Mouse (Mus musculus) forebrain, embryonic 12.5 days (tissue): ENCODE results near the gene Bicra. TPM values are rescaled to one million over a fixed set of nuclear protein-coding genes. Genes with fewer than 3 reads are reported as not detected.

ENCODE experiments used
- ATAC-seq: fragments of 200-750 bp; cut with Nextera tagmentation; 2 replicates; pipeline ENCODE4 v1.8.0; 2017; ENCODE audit warnings: moderate TSS enrichment; ENCODE audit not compliant: low FRiP score
- H3K27ac ChIP-seq: fragments of 300-500 bp; sonication (generic); 2 replicates; pipeline ENCODE4 v1.5.1; 2016; ENCODE audit warnings: mild to moderate bottlenecking
- H3K27me3 ChIP-seq: fragments of 300-500 bp; sonication (generic); 2 replicates; pipeline ENCODE4 v1.6.1; 2016; ENCODE audit warnings: mild to moderate bottlenecking
- H3K36me3 ChIP-seq: fragments of 300-500 bp; sonication (generic); replicated peaks from 2 replicates; pipeline ENCODE4 v1.6.1; 2016; ENCODE audit warnings: mild to moderate bottlenecking
- H3K4me1 ChIP-seq: fragments of 300-500 bp; sonication (generic); 2 replicates; pipeline ENCODE4 v1.6.1; 2016
- H3K4me2 ChIP-seq: fragments of 300-500 bp; sonication (generic); 2 replicates; pipeline ENCODE4 v1.6.1; 2016; ENCODE audit warnings: mild to moderate bottlenecking, moderate library complexity
- H3K4me3 ChIP-seq: fragments of 300-500 bp; sonication (generic); replicated peaks from 2 replicates; pipeline ENCODE4 v1.5.1; 2016; ENCODE audit warnings: mild to moderate bottlenecking
- H3K9ac ChIP-seq: fragments of 300-500 bp; sonication (generic); 2 replicates; pipeline ENCODE4 v1.6.1; 2016; ENCODE audit warnings: mild to moderate bottlenecking
- H3K9me3 ChIP-seq: fragments of 300-500 bp; sonication (generic); 2 replicates; pipeline ENCODE4 v1.6.1; 2016
- WGBS: fragments of 180-500 bp; shearing (Covaris S2); methylation state at CpG from one replicate; pipeline ENCODE4 v1.1.7; 2016; 5-methylcytosine and 5-hydroxymethylcytosine counted together
- polyA plus RNA-seq: library from polyadenylated mRNA; unstranded; fragments of >200 nt; fragmentation: Nextera tagmentation; extraction: Ambion mirVana; gene quantifications from 2 replicates; pipeline ENCODE4 v1.2.1, GENCODE M21; 2016

Gene Bicra
- polyA plus RNA-seq, 1 experiment from 2014 or later = 9.5 TPM

- no peaks in the 10 kb centered on the region for H3K27me3 ChIP-seq
- peaks cover 14% of the 10 kb centered on the region; the same call in 1 of the 2 replicates for H3K36me3 ChIP-seq
- WGBS = 86% methylated on average over 7 of the region's 7 CpGs
- no peak overlapping the region for H3K4me2 ChIP-seq
- H3K9ac ChIP-seq = no peak overlapping the region
- H3K4me3 ChIP-seq = no peak overlapping the region
- peaks cover 8% of the 10 kb centered on the region for H3K4me1 ChIP-seq
- H3K9me3 ChIP-seq = no peaks in the 10 kb centered on the region
- no peak for ATAC-seq
- no peak overlapping the region for H3K27ac ChIP-seq
Measured at GRCm38 (mm10) chr7:16009636-16010035, 38.1 kb downstream of the Bicra start.

GRCm38 (mm10) chr7:16005020-16005419 lies 42.7 kb downstream of the Bicra start:
- Histone ChIP-seq H3K9me3 (no peaks in the 10 kb centered on the region), H3K27ac (no peak overlapping the region), H3K9ac (no peak overlapping the region), H3K4me2 (no peak overlapping the region), H3K36me3 (0 out of 2 replicates have a peak, but pooled peaks cover 4% of the 10 kb centered on the region), H3K4me1 (peaks cover 12% of the 10 kb centered on the region), H3K27me3 (no peaks in the 10 kb centered on the region), H3K4me3 (no peak overlapping the region)
- ATAC-seq = no peak
- 82% methylated on average over 3 of the region's 3 CpGs for WGBS

- Histone ChIP-seq H3K9me3 (peaks cover 2% of the 10 kb centered on the region; the same call in 1 of the 2 replicates), H3K4me2 (no peak overlapping the region), H3K4me3 (no peak overlapping the region), H3K27ac (no peak overlapping the region), H3K9ac (no peak overlapping the region), H3K4me1 (peaks cover 12% of the 10 kb centered on the region), H3K27me3 (no peaks in the 10 kb centered on the region), H3K36me3 (peaks cover 6% of the 10 kb centered on the region)
- no peak for ATAC-seq
- WGBS = 49% methylated on average over 12 of the region's 12 CpGs
Measured at GRCm38 (mm10) chr7:16004177-16004856, 43.4 kb downstream of the Bicra start.

- Histone ChIP-seq H3K27me3 (no peaks in the 10 kb centered on the region), H3K36me3 (peaks cover 13% of the 10 kb centered on the region), H3K27ac (no peak overlapping the region), H3K4me3 (no peak overlapping the region), H3K9me3 (peaks cover 4% of the 10 kb centered on the region; the same call in 1 of the 2 replicates), H3K9ac (no peak overlapping the region), H3K4me2 (no peak overlapping the region), H3K4me1 (peaks cover 12% of the 10 kb centered on the region)
- ATAC-seq = no peak
- 91% methylated on average over 4 of the region's 4 CpGs for WGBS
Measured at GRCm38 (mm10) chr7:16003032-16003431, 44.7 kb downstream of the Bicra start.

GRCm38 (mm10) chr7:16002171-16002570 lies 45.5 kb downstream of the Bicra start:
- H3K36me3 ChIP-seq = peaks cover 22% of the 10 kb centered on the region
- no peak for ATAC-seq
- no peak overlapping the region for H3K27ac ChIP-seq
- peaks cover 12% of the 10 kb centered on the region for H3K4me1 ChIP-seq
- H3K9ac ChIP-seq = no peak overlapping the region
- H3K4me2 ChIP-seq = no peak overlapping the region
- no peaks in the 10 kb centered on the region for H3K27me3 ChIP-seq
- WGBS = 90% methylated on average over 5 of the region's 5 CpGs
- H3K4me3 ChIP-seq = no peak overlapping the region
- peaks cover 4% of the 10 kb centered on the region; the same call in 1 of the 2 replicates for H3K9me3 ChIP-seq

GRCm38 (mm10) chr7:16001691-16002090 lies 46.0 kb downstream of the Bicra start:
- Histone ChIP-seq H3K4me2 (no peak overlapping the region), H3K4me3 (no peak overlapping the region), H3K4me1 (peaks cover 12% of the 10 kb centered on the region), H3K27ac (no peak overlapping the region), H3K36me3 (peaks cover 27% of the 10 kb centered on the region), H3K27me3 (no peaks in the 10 kb centered on the region), H3K9me3 (peaks cover 4% of the 10 kb centered on the region; the same call in 1 of the 2 replicates), H3K9ac (no peak overlapping the region)
- no peak for ATAC-seq
- 83% methylated on average over 1 of the region's 1 CpGs for WGBS

GRCm38 (mm10) chr7:15993789-15994188 lies 53.9 kb downstream of the Bicra start:
- ATAC-seq = no peak
- Histone ChIP-seq H3K9me3 (no peaks in the 10 kb centered on the region), H3K4me1 (no peaks in the 10 kb centered on the region), H3K27me3 (no peaks in the 10 kb centered on the region), H3K4me3 (no peak overlapping the region), H3K27ac (no peak overlapping the region), H3K36me3 (peaks cover 78% of the 10 kb centered on the region), H3K4me2 (no peak overlapping the region), H3K9ac (no peak overlapping the region)
- whole genome bisulfite sequencing = 93% methylated on average over 4 of the region's 4 CpGs

GRCm38 (mm10) chr7:15993152-15993551 lies 54.6 kb downstream of the Bicra start:
- H3K27ac ChIP-seq = no peak overlapping the region
- no peak overlapping the region for H3K4me2 ChIP-seq
- H3K9me3 ChIP-seq = no peaks in the 10 kb centered on the region
- H3K4me1 ChIP-seq = no peaks in the 10 kb centered on the region
- 89% methylated on average over 3 of the region's 3 CpGs for whole genome bisulfite sequencing
- peaks cover 82% of the 10 kb centered on the region for H3K36me3 ChIP-seq
- no peak overlapping the region for H3K9ac ChIP-seq
- no peak for ATAC-seq
- H3K4me3 ChIP-seq = no peak overlapping the region
- no peaks in the 10 kb centered on the region for H3K27me3 ChIP-seq

GRCm38 (mm10) chr7:15991764-15992163 lies 56.0 kb downstream of the Bicra start:
- 94% methylated on average over 3 of the region's 3 CpGs for WGBS
- H3K27me3 ChIP-seq = no peaks in the 10 kb centered on the region
- peaks cover 82% of the 10 kb centered on the region for H3K36me3 ChIP-seq
- no peak overlapping the region for H3K4me2 ChIP-seq
- H3K27ac ChIP-seq = no peak overlapping the region
- H3K4me3 ChIP-seq = no peak overlapping the region
- H3K9me3 ChIP-seq = no peaks in the 10 kb centered on the region
- no peaks in the 10 kb centered on the region for H3K4me1 ChIP-seq
- no peak for ATAC-seq
- no peak overlapping the region for H3K9ac ChIP-seq

- H3K4me2 ChIP-seq = no peak overlapping the region
- H3K27ac ChIP-seq = no peak overlapping the region
- peaks cover 68% of the 10 kb centered on the region for H3K36me3 ChIP-seq
- no peak overlapping the region for H3K9ac ChIP-seq
- H3K27me3 ChIP-seq = no peaks in the 10 kb centered on the region
- 95% methylated on average over 16 of the region's 16 CpGs for WGBS
- no peaks in the 10 kb centered on the region for H3K9me3 ChIP-seq
- H3K4me1 ChIP-seq = no peaks in the 10 kb centered on the region
- ATAC-seq = peak; percentile 32; the same call in 1 of the 2 replicates
- no peak overlapping the region for H3K4me3 ChIP-seq
Measured at GRCm38 (mm10) chr7:15987661-15988356, 59.9 kb downstream of the Bicra start.

GRCm38 (mm10) chr7:15982729-15983407 lies 64.9 kb downstream of the Bicra start:
- WGBS = 43% methylated on average over 4 of the region's 4 CpGs
- no peak overlapping the region for H3K4me3 ChIP-seq
- H3K27me3 ChIP-seq = no peaks in the 10 kb centered on the region
- peaks cover 68% of the 10 kb centered on the region for H3K36me3 ChIP-seq
- H3K9ac ChIP-seq = no peak overlapping the region
- H3K4me1 ChIP-seq = no peaks in the 10 kb centered on the region
- H3K4me2 ChIP-seq = no peak overlapping the region
- H3K27ac ChIP-seq = no peak overlapping the region
- ATAC-seq = no peak
- H3K9me3 ChIP-seq = no peaks in the 10 kb centered on the region

GRCm38 (mm10) chr7:15981538-15981937 lies 66.2 kb downstream of the Bicra start:
- H3K27ac ChIP-seq = no peak overlapping the region
- H3K4me2 ChIP-seq = no peak overlapping the region
- no peaks in the 10 kb centered on the region for H3K4me1 ChIP-seq
- WGBS = 86% methylated on average over 4 of the region's 4 CpGs
- no peaks in the 10 kb centered on the region for H3K9me3 ChIP-seq
- no peak overlapping the region for H3K4me3 ChIP-seq
- no peak overlapping the region for H3K9ac ChIP-seq
- H3K36me3 ChIP-seq = peaks cover 68% of the 10 kb centered on the region
- no peaks in the 10 kb centered on the region for H3K27me3 ChIP-seq
- ATAC-seq = no peak
